Mouse (Mus musculus): Measurements from ENCODE around the gene Ssbp2. TPM values are rescaled to one million over a fixed set of nuclear protein-coding genes. Genes with fewer than 3 reads are reported as not detected.
A peak's percentile ranks its signal among the peaks of the same experiment; 100 is the strongest.

Gene Ssbp2
- total and polyA plus RNA-seq, 3 experiments = 24.7 to 98.3 (median 40.8) TPM

DNA sequence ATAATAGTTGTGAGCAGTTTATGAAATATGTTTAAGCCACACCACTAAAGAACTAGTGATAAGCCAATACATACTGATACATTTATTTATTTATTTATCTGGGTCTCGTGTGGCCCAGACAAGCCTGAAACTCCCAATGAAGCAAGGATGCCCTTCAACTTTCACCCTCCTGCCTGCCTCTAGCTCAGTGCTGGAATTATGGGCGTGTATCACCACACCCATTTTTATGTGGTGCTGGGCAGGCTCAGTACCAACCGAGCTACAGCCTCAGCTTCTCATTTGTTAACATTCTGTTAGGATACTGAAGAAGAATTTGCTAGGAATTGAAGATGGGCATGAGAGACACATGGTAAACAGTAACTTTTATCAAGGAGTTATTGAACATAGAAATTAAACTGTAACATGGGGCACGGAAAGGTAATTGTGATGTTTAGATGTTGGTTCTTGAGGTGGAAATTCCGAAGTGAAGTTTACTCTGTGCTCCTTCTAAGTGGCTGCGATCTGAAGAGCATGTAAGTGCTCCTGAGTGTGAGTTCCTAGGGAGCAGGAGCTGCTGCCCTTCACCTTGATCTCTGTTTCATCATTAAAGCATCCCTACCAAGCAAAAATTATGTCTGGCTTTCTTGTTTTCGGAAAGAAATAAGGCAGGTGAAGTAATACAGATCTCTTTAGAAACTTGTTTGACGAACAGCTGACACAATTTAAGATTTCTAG lies 5.1 kb downstream of the Ssbp2 start:
- DNase-seq (ENCODE audit: low spot score) (no peak), ATAC-seq (ENCODE audit: extremely low read depth, insufficient number of reproducible peaks, low FRiP score, poor library complexity, severe bottlenecking) (no peak)
- H3K27me3 ChIP-seq (ENCODE audit: insufficient read depth, low read length) = no peaks in the 10 kb centered on the region
- H3K4me1 ChIP-seq (ENCODE audit: insufficient read depth, low read depth, low read length) = peaks cover 33% of the 10 kb centered on the region
- peaks cover 2% of the 10 kb centered on the region for H3K36me3 ChIP-seq (replicated peaks)
- TF ChIP-seq POLR2AphosphoS5 (IDR thresholded peaks at IDR 0.05; ENCODE audit: insufficient replicate concordance, low read depth, low read length) (no peak), GATA1 (IDR thresholded peaks at IDR 0.05; ENCODE audit: borderline replicate concordance, low read length) (no peak), CTCF (IDR thresholded peaks at IDR 0.05; ENCODE audit: low read depth, low read length) (no peak), GATA2 (IDR thresholded peaks at IDR 0.05; ENCODE audit: borderline replicate concordance, low read depth, low read length) (no peak)
- H3K4me3 ChIP-seq (ENCODE audit: low read depth, low read length) = no peak overlapping the region
- H3K9me3 ChIP-seq (replicated peaks) = no peaks in the 10 kb centered on the region

DNA sequence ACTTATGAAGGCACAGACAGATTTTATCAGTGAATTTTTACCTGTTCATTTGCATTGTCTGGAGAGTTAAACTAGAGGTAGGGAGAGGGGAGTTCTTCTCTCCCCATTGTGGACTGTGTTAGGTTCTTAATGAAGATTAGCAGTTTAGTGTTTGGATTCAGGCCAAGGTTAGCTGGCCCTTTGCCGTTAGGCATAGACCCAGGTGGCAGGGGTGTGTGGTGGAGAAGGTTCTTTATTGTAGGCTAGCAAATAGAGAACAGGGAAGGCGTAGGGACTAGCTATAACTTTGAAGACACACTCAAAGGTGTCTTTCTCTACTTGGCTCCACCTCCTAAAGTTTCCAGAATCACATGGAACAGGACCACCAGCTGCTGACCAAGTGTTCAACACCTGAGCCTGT lies 11.5 kb downstream of the Ssbp2 start:
- Histone ChIP-seq H3K36me3 (replicated peaks) (peaks cover 9% of the 10 kb centered on the region), H3K4me1 (ENCODE audit: insufficient read depth, low read depth, low read length) (peaks cover 44% of the 10 kb centered on the region), H3K27me3 (ENCODE audit: insufficient read depth, low read length) (no peaks in the 10 kb centered on the region), H3K9me3 (replicated peaks) (0 out of 2 replicates have a peak, but pooled peaks cover under 1% of the 10 kb centered on the region), H3K4me3 (ENCODE audit: low read depth, low read length) (no peak overlapping the region)
- no peak for ATAC-seq (ENCODE audit: extremely low read depth, insufficient number of reproducible peaks, low FRiP score, poor library complexity, severe bottlenecking)
- no peak for DNase-seq (ENCODE audit: low spot score)
- TF ChIP-seq POLR2AphosphoS5 (IDR thresholded peaks at IDR 0.05; ENCODE audit: insufficient replicate concordance, low read depth, low read length) (no peak), CTCF (IDR thresholded peaks at IDR 0.05; ENCODE audit: low read depth, low read length) (no peak), TAL1 (conservative IDR thresholded peaks at IDR 0.05; ENCODE audit: low read depth, low read length) (no peak), GATA1 (IDR thresholded peaks at IDR 0.05; ENCODE audit: borderline replicate concordance, low read length) (no peak), GATA2 (IDR thresholded peaks at IDR 0.05; ENCODE audit: borderline replicate concordance, low read depth, low read length) (no peak)

DNA sequence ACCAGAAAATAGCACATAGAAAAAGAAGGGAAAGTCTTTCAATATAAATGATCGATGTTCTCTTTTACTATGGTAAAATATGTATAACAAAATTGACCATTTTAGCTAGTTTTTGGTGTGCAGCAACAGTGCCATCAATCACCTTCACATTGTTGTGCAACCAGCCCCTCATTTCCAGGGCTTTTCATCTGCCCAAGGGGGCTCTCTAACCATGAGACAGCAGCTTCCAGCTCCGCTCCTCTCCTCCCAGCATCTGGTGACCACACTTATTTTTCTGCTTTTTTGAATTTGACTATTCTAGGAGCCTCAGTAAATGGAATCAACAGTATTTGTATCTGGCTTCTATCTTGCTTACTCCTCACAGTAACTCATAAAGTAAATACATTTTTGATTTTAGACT lies 11.9 kb downstream of the Ssbp2 start:
- H3K4me3 ChIP-seq (ENCODE audit: low read depth, low read length) = no peak overlapping the region
- 0 out of 2 replicates have a peak, but pooled peaks cover 2% of the 10 kb centered on the region for H3K9me3 ChIP-seq (replicated peaks)
- no peak for ATAC-seq (ENCODE audit: extremely low read depth, insufficient number of reproducible peaks, low FRiP score, poor library complexity, severe bottlenecking)
- peaks cover 46% of the 10 kb centered on the region for H3K4me1 ChIP-seq (ENCODE audit: insufficient read depth, low read depth, low read length)
- H3K27me3 ChIP-seq (ENCODE audit: insufficient read depth, low read length) = no peaks in the 10 kb centered on the region
- TF ChIP-seq TAL1 (conservative IDR thresholded peaks at IDR 0.05; ENCODE audit: low read depth, low read length) = no peak
- no peak for TF ChIP-seq GATA1 (IDR thresholded peaks at IDR 0.05; ENCODE audit: borderline replicate concordance, low read length)
- no peak for TF ChIP-seq CTCF (IDR thresholded peaks at IDR 0.05; ENCODE audit: low read depth, low read length)
- DNase-seq (ENCODE audit: low spot score) = no peak
- H3K36me3 ChIP-seq (replicated peaks) = peaks cover 12% of the 10 kb centered on the region

DNA sequence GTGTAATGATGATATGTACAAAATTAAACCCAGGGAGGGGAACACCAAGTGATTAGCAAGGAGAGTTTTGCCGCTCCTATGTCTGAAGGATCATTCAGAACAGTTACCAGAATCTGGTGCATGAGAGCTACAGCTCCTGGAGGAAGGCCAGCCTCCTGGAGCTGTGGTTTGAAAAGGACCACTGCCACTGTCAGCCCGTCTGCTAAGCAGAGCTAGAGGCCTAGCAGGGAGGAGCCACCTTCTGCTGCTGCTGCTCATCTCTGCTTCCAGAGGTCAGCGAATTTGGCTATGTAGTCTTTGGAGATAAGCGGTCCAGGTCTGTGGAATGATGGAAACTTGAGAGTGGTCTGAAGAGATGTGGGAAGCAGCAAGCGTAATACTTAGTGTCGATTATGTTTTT lies 13.4 kb downstream of the Ssbp2 start:
- no peak for TF ChIP-seq GATA1 (IDR thresholded peaks at IDR 0.05; ENCODE audit: borderline replicate concordance, low read length)
- no peak for TF ChIP-seq POLR2AphosphoS5 (IDR thresholded peaks at IDR 0.05; ENCODE audit: insufficient replicate concordance, low read depth, low read length)
- no peak for TF ChIP-seq GATA2 (IDR thresholded peaks at IDR 0.05; ENCODE audit: borderline replicate concordance, low read depth, low read length)
- TF ChIP-seq TAL1 (conservative IDR thresholded peaks at IDR 0.05; ENCODE audit: low read depth, low read length) = no peak
- no peak for TF ChIP-seq CTCF (IDR thresholded peaks at IDR 0.05; ENCODE audit: low read depth, low read length)
- H3K9me3 ChIP-seq (replicated peaks) = 0 out of 2 replicates have a peak, but pooled peaks cover 2% of the 10 kb centered on the region
- peaks cover 12% of the 10 kb centered on the region for H3K36me3 ChIP-seq (replicated peaks)
- DNase-seq (ENCODE audit: low spot score) = no peak
- peak overlapping the region; percentile 45; the same call in 1 of the 2 replicates for H3K4me3 ChIP-seq (ENCODE audit: low read depth, low read length)
- ATAC-seq (ENCODE audit: extremely low read depth, insufficient number of reproducible peaks, low FRiP score, poor library complexity, severe bottlenecking) = peak; percentile 40; the same call in 1 of the 2 replicates
- no peaks in the 10 kb centered on the region for H3K27me3 ChIP-seq (ENCODE audit: insufficient read depth, low read length)
- peaks cover 54% of the 10 kb centered on the region for H3K4me1 ChIP-seq (ENCODE audit: insufficient read depth, low read depth, low read length)

DNA sequence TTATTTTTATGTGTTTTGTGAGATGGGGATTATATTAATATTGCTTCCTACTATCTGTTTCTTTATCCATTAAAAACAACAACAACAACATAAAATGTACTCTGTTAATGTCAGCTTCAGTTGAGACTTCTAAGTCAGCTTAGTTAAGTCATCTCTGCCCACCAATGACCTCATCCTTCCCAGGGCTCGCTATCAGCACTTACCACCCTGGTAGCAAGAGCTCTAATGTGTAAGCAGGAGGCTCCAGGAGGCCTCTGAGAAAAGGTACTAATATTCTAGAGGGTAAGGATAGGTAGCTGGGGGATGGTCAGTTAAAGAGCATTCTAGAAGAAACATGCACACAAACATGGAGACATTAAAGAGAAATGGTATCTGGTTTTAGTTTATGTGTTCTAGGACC lies 13.9 kb downstream of the Ssbp2 start:
- no peaks in the 10 kb centered on the region for H3K27me3 ChIP-seq (ENCODE audit: insufficient read depth, low read length)
- no peak for TF ChIP-seq POLR2AphosphoS5 (IDR thresholded peaks at IDR 0.05; ENCODE audit: insufficient replicate concordance, low read depth, low read length)
- TF ChIP-seq CTCF (IDR thresholded peaks at IDR 0.05; ENCODE audit: low read depth, low read length) = no peak
- no peak for TF ChIP-seq GATA2 (IDR thresholded peaks at IDR 0.05; ENCODE audit: borderline replicate concordance, low read depth, low read length)
- TF ChIP-seq TAL1 (conservative IDR thresholded peaks at IDR 0.05; ENCODE audit: low read depth, low read length) = peak; percentile 35; the same call in 1 of the 2 replicates
- ATAC-seq (ENCODE audit: extremely low read depth, insufficient number of reproducible peaks, low FRiP score, poor library complexity, severe bottlenecking) (peak; percentile 68), DNase-seq (ENCODE audit: low spot score) (peak; percentile 36)
- no peak overlapping the region for H3K4me3 ChIP-seq (ENCODE audit: low read depth, low read length)
- peaks cover 53% of the 10 kb centered on the region for H3K4me1 ChIP-seq (ENCODE audit: insufficient read depth, low read depth, low read length)
- peaks cover 12% of the 10 kb centered on the region for H3K36me3 ChIP-seq (replicated peaks)
- 0 out of 2 replicates have a peak, but pooled peaks cover 2% of the 10 kb centered on the region for H3K9me3 ChIP-seq (replicated peaks)

DNA sequence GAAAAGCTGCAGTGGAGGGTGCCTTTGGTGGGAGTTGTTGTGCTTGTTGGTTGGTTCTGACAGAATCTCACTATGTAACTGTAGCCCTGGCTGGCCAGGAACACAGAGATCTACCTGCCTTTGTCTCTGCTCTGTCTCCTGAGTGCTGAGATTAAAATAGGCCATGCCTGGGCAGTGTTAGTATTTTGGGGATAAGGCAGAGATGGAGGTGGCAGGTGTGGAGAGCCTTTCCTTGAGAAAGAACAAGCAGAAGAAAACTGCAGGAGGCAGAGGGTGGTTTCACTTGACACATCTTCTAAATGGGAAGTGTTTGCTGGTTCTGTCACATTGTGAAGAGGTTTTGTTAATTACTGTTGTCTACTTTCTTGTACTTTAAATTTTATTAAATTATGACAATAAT lies 15.8 kb downstream of the Ssbp2 start:
- TF ChIP-seq POLR2AphosphoS5 (IDR thresholded peaks at IDR 0.05; ENCODE audit: insufficient replicate concordance, low read depth, low read length) (no peak), GATA1 (IDR thresholded peaks at IDR 0.05; ENCODE audit: borderline replicate concordance, low read length) (no peak), GATA2 (IDR thresholded peaks at IDR 0.05; ENCODE audit: borderline replicate concordance, low read depth, low read length) (no peak), TAL1 (conservative IDR thresholded peaks at IDR 0.05; ENCODE audit: low read depth, low read length) (no peak), CTCF (IDR thresholded peaks at IDR 0.05; ENCODE audit: low read depth, low read length) (no peak)
- H3K4me1 ChIP-seq (ENCODE audit: insufficient read depth, low read depth, low read length) = peaks cover 51% of the 10 kb centered on the region

More for the DNA sequence above, 15.8 kb downstream of the Ssbp2 start:
- Histone ChIP-seq H3K36me3 (replicated peaks) (peaks cover 13% of the 10 kb centered on the region), H3K4me3 (ENCODE audit: low read depth, low read length) (no peak overlapping the region), H3K9me3 (replicated peaks) (0 out of 2 replicates have a peak, but pooled peaks cover 2% of the 10 kb centered on the region), H3K27me3 (ENCODE audit: insufficient read depth, low read length) (no peaks in the 10 kb centered on the region)
- ATAC-seq (ENCODE audit: extremely low read depth, insufficient number of reproducible peaks, low FRiP score, poor library complexity, severe bottlenecking) (no peak), DNase-seq (ENCODE audit: low spot score) (no peak)

All from G1E (cell line).